Mouse (Mus musculus) limb, embryonic 14.5 days (tissue): ENCODE results near the gene Macrod1. TPM values are rescaled to one million over a fixed set of nuclear protein-coding genes. Genes with fewer than 3 reads are reported as not detected.
A peak's percentile ranks its signal among the peaks of the same experiment; 100 is the strongest.

Experiments
- ATAC-seq: fragments of 200-750 bp; cut with Nextera tagmentation; 2 replicates; pipeline ENCODE4 v1.8.0; 2017; ENCODE audit warnings: low read depth, moderate number of reproducible peaks, moderate TSS enrichment; ENCODE audit not compliant: low FRiP score
- DNase-seq: peaks from one replicate; pipeline ENCODE4 v3.0.0-alpha.2; 2015; ENCODE audit warnings: low spot score
- H3K27ac ChIP-seq: fragments of 300-500 bp; sonication (generic); replicated peaks from 2 replicates; pipeline ENCODE4 v1.5.1; 2014; ENCODE audit warnings: low read depth, mild to moderate bottlenecking, low read length, moderate library complexity, mixed read lengths
- H3K27me3 ChIP-seq: fragments of 300-500 bp; sonication (generic); 2 replicates; pipeline ENCODE4 v1.6.1; 2014; ENCODE audit warnings: low read length, mixed read lengths; ENCODE audit not compliant: control insufficient read depth, insufficient read depth
- H3K36me3 ChIP-seq: fragments of 300-500 bp; sonication (generic); 2 replicates; pipeline ENCODE4 v1.6.1; 2014; ENCODE audit warnings: mild to moderate bottlenecking, low read length, moderate library complexity, mixed read lengths; ENCODE audit not compliant: control insufficient read depth, insufficient read depth
- H3K4me1 ChIP-seq: fragments of 300-500 bp; sonication (generic); 2 replicates; pipeline ENCODE4 v1.6.1; 2014; ENCODE audit warnings: antibody characterized with exemption, low read length, mixed read lengths; ENCODE audit not compliant: control insufficient read depth, insufficient read depth
- H3K4me2 ChIP-seq: fragments of 300-500 bp; sonication (generic); replicated peaks from 2 replicates; pipeline ENCODE4 v1.6.1; 2014; ENCODE audit warnings: low read depth, mild to moderate bottlenecking, low read length, moderate library complexity; ENCODE audit not compliant: severe bottlenecking
- H3K4me3 ChIP-seq: fragments of 300-500 bp; sonication (generic); replicated peaks from 2 replicates; pipeline ENCODE4 v1.5.1; 2014; ENCODE audit warnings: low read length
- H3K9ac ChIP-seq: fragments of 300-500 bp; sonication (generic); 2 replicates; pipeline ENCODE4 v1.6.1; 2014; ENCODE audit warnings: mild to moderate bottlenecking, low read depth, low read length, moderate library complexity; ENCODE audit not compliant: severe bottlenecking
- H3K9me3 ChIP-seq: fragments of 300-500 bp; sonication (generic); 2 replicates; pipeline ENCODE4 v1.6.1; 2016; ENCODE audit warnings: low read length; ENCODE audit not compliant: control insufficient read depth
- POLR2A ChIP-seq: fragments of 200-500 bp; IDR thresholded peaks from 2 replicates; pipeline ENCODE4 v1.8.0; 2012; ENCODE audit warnings: inconsistent platforms, mild to moderate bottlenecking, moderate library complexity, borderline replicate concordance; ENCODE audit not compliant: insufficient read depth, insufficient read length; ENCODE audit errors: extremely low read depth
- WGBS: fragments of 180-500 bp; shearing (Covaris S2); extraction: QIAGEN DNeasy Blood & Tissue Kit; methylation state at CpG from one replicate; pipeline ENCODE4 v1.1.7; 2014; 5-methylcytosine and 5-hydroxymethylcytosine counted together
- polyA plus RNA-seq, 2 experiments: library from polyadenylated mRNA; depleted of rRNA in 1 of 2; stranded (reverse) in 1 of 2; unstranded in 1 of 2; fragments of >200 nt; fragmentation: Nextera tagmentation in 1 of 2; extraction: Ambion mirVana in 1 of 2; gene quantifications; 2 replicates each; pipeline versions ENCODE4 v1.2.1 to v1.2.3; 2012 to 2014

Gene Macrod1
- polyA plus RNA-seq, 2 experiments: 19.7 to 24.6 TPM

- H3K27me3 ChIP-seq: no peaks in the 10 kb centered on the region
- H3K36me3 ChIP-seq: no peaks in the 10 kb centered on the region
- DNase-seq: peak; percentile 48
- no peak overlapping the region for H3K9ac ChIP-seq
- peaks cover 32% of the 10 kb centered on the region for H3K4me1 ChIP-seq
- no peak overlapping the region for H3K27ac ChIP-seq
- WGBS: 6% methylated on average over 10 of the region's 11 CpGs
- H3K4me2 ChIP-seq: 0 out of 2 replicates have a peak overlapping the region, but pooled peaks have one; percentile 4
- TF ChIP-seq POLR2A: no peak
- H3K4me3 ChIP-seq: no peak overlapping the region
- H3K9me3 ChIP-seq: no peaks in the 10 kb centered on the region
- ATAC-seq: 0 out of 2 replicates have a peak, but pooled peaks have one; percentile 16
These were observed 119.6 kb downstream of the Macrod1 start for GRCm38 (mm10) chr19:7176041-7176696.

GRCm38 (mm10) chr19:7177804-7178511, 121.3 kb downstream of the Macrod1 start:
- Histone ChIP-seq H3K4me3 (no peak overlapping the region), H3K9ac (no peak overlapping the region), H3K9me3 (no peaks in the 10 kb centered on the region), H3K4me1 (peaks cover 32% of the 10 kb centered on the region), H3K36me3 (no peaks in the 10 kb centered on the region), H3K27ac (no peak overlapping the region), H3K4me2 (no peak overlapping the region), H3K27me3 (no peaks in the 10 kb centered on the region)
- DNase-seq (no peak), ATAC-seq (no peak)
- no peak for TF ChIP-seq POLR2A
- WGBS: 49% methylated on average over 13 of the region's 13 CpGs

- Histone ChIP-seq H3K4me1 (peaks cover 41% of the 10 kb centered on the region), H3K9ac (no peak overlapping the region), H3K4me3 (no peak overlapping the region), H3K27ac (no peak overlapping the region), H3K4me2 (no peak overlapping the region), H3K36me3 (no peaks in the 10 kb centered on the region), H3K27me3 (no peaks in the 10 kb centered on the region), H3K9me3 (no peaks in the 10 kb centered on the region)
- no peak for TF ChIP-seq POLR2A
- 49% methylated on average over 3 of the region's 3 CpGs for WGBS
- ATAC-seq (no peak), DNase-seq (no peak)
These were observed 122.3 kb downstream of the Macrod1 start for GRCm38 (mm10) chr19:7178841-7179452.

- no peak overlapping the region for H3K4me3 ChIP-seq
- H3K36me3 ChIP-seq: no peaks in the 10 kb centered on the region
- ATAC-seq (no peak), DNase-seq (no peak)
- no peaks in the 10 kb centered on the region for H3K9me3 ChIP-seq
- H3K4me2 ChIP-seq: no peak overlapping the region
- H3K27ac ChIP-seq: no peak overlapping the region
- peaks cover 39% of the 10 kb centered on the region for H3K4me1 ChIP-seq
- no peak for TF ChIP-seq POLR2A
- 74% methylated on average over 8 of the region's 8 CpGs for WGBS
- H3K9ac ChIP-seq: no peak overlapping the region
- no peaks in the 10 kb centered on the region for H3K27me3 ChIP-seq
These were observed 124.3 kb downstream of the Macrod1 start for GRCm38 (mm10) chr19:7180756-7181405.

DNA sequence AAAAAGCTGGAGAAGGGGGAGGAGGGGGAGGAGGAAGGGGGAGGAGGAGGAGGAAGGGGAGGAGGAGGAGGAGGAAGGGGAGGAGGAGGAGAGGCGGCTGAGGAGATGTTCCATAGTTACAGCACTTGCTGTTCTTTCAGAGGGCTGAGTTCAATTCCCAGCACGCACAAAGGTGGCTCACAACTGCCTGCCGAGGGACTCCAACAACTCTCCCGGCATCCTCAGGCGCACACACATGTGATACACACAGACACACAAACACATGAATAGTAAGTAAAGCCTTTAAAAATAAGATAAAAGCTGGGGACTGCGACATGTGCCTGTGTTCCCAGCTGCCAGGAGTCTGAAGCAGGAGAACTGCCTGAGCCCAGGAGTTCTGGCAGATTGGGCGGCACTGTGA, 124.9 kb downstream of the Macrod1 start:
- Histone ChIP-seq H3K27ac (no peak overlapping the region), H3K36me3 (no peaks in the 10 kb centered on the region), H3K4me1 (peaks cover 36% of the 10 kb centered on the region), H3K27me3 (no peaks in the 10 kb centered on the region), H3K4me3 (no peak overlapping the region), H3K4me2 (no peak overlapping the region), H3K9ac (no peak overlapping the region), H3K9me3 (no peaks in the 10 kb centered on the region)
- no peak for DNase-seq
- ATAC-seq: no peak
- TF ChIP-seq POLR2A: no peak
- WGBS: 59% methylated on average over 7 of the region's 7 CpGs
